ENCODE assay signal across 14 mouse cellular contexts in genomic region chr15:82910596-82910995, GRCm38 (mm10).
A peak's percentile ranks its signal among the peaks of the same experiment; 100 is the strongest.
DNase-seq lines count a peak whose midpoint lies in the region; ATAC-seq lines count a peak whose summit lies in the region.
"Had no signal": no experiment of that assay in that cellular context is flagged by ENCODE, and none has a peak within 500 bp of the region (broad histone marks: within the 10 kb centered on the region; RNA-seq: fewer than 3 reads in every experiment).

No protein-coding gene starts in this region.

- H3K4me1 ChIP-seq in hindbrain, embryonic 10.5 days (replicated peaks) = peaks cover 71% of the 10 kb centered on the region
- H3K4me1 ChIP-seq in hindbrain, embryonic 16.5 days (ENCODE audit: control insufficient read depth, insufficient read depth, low read depth, low read length) = peaks cover 25% of the 10 kb centered on the region
- H3K4me1 ChIP-seq in forebrain, embryonic 13.5 days = peaks cover 63% of the 10 kb centered on the region
- H3K4me1 ChIP-seq in limb, embryonic 10.5 days = peaks cover 73% of the 10 kb centered on the region
- H3K4me1 ChIP-seq in neural tube, embryonic 12.5 days = peaks cover 41% of the 10 kb centered on the region

- no peak overlapping the region for H3K4me3 ChIP-seq in hindbrain, embryonic 10.5 days
- no peak overlapping the region for H3K4me3 ChIP-seq in hindbrain, embryonic 16.5 days (ENCODE audit: low read length)
- no peak overlapping the region for H3K4me3 ChIP-seq in forebrain, embryonic 13.5 days
- no peak overlapping the region for H3K4me3 ChIP-seq in limb, embryonic 10.5 days
- H3K4me3 ChIP-seq in neural tube, embryonic 12.5 days = no peak overlapping the region

- no peaks in the 10 kb centered on the region for H3K36me3 ChIP-seq in hindbrain, embryonic 10.5 days
- H3K36me3 ChIP-seq in hindbrain, embryonic 16.5 days (ENCODE audit: control insufficient read depth, insufficient read depth, low read length) = no peaks in the 10 kb centered on the region
- H3K36me3 ChIP-seq in forebrain, embryonic 13.5 days (ENCODE audit: poor library complexity, severe bottlenecking) = no peaks in the 10 kb centered on the region
- H3K36me3 ChIP-seq in limb, embryonic 10.5 days = no peaks in the 10 kb centered on the region
- H3K36me3 ChIP-seq in neural tube, embryonic 12.5 days = no peaks in the 10 kb centered on the region
- H3K36me3 ChIP-seq: embryonic facial prominence, embryonic 15.5 days; limb, embryonic 12.5 days had no signal

- ATAC-seq in hindbrain, embryonic 16.5 days = no peak
- no peak for ATAC-seq in forebrain, embryonic 13.5 days
- ATAC-seq in neural tube, embryonic 12.5 days (ENCODE audit: low FRiP score, low read depth) = no peak

- no peak overlapping the region for H3K4me2 ChIP-seq in hindbrain, embryonic 16.5 days (ENCODE audit: low read length)
- peak overlapping the region; percentile 67 for H3K4me2 ChIP-seq in forebrain, embryonic 13.5 days
- peak overlapping the region; percentile 81; the same call in 1 of the 2 replicates for H3K4me2 ChIP-seq in neural tube, embryonic 12.5 days (replicated peaks)

- H3K9ac ChIP-seq in hindbrain, embryonic 16.5 days (ENCODE audit: low read depth, low read length) = no peak overlapping the region
- H3K9ac ChIP-seq in forebrain, embryonic 13.5 days = peak overlapping the region; percentile 65; the same call in 1 of the 2 replicates
- no peak overlapping the region for H3K9ac ChIP-seq in neural tube, embryonic 12.5 days
- H3K9ac ChIP-seq: embryonic facial prominence, embryonic 15.5 days; limb, embryonic 12.5 days had no signal

- 45% methylated on average over 2 of the region's 2 CpGs for WGBS in hindbrain, embryonic 10.5 days
- 62% methylated on average over 2 of the region's 2 CpGs for WGBS in hindbrain, embryonic 16.5 days
- WGBS in forebrain, embryonic 13.5 days = 78% methylated on average over 2 of the region's 2 CpGs
- WGBS in limb, embryonic 10.5 days = 41% methylated on average over 2 of the region's 2 CpGs
- 62% methylated on average over 2 of the region's 2 CpGs for WGBS in neural tube, embryonic 12.5 days

- peaks cover 98% of the 10 kb centered on the region for H3K27me3 ChIP-seq in hindbrain, embryonic 10.5 days (ENCODE audit: insufficient read depth, poor library complexity, severe bottlenecking)
- peaks cover 8% of the 10 kb centered on the region; the same call in 1 of the 2 replicates for H3K27me3 ChIP-seq in hindbrain, embryonic 16.5 days (replicated peaks; ENCODE audit: control insufficient read depth, insufficient read depth, low read length)
- peaks cover 33% of the 10 kb centered on the region for H3K27me3 ChIP-seq in forebrain, embryonic 13.5 days
- peaks cover 62% of the 10 kb centered on the region for H3K27me3 ChIP-seq in limb, embryonic 10.5 days (ENCODE audit: low read depth, poor library complexity, severe bottlenecking)
- peaks cover 56% of the 10 kb centered on the region for H3K27me3 ChIP-seq in neural tube, embryonic 12.5 days (replicated peaks)

- H3K9me3 ChIP-seq in hindbrain, embryonic 10.5 days = no peaks in the 10 kb centered on the region
- H3K9me3 ChIP-seq in hindbrain, embryonic 16.5 days (ENCODE audit: control insufficient read depth, low read length) = no peaks in the 10 kb centered on the region
- H3K9me3 ChIP-seq in forebrain, embryonic 13.5 days (replicated peaks) = no peaks in the 10 kb centered on the region
- no peaks in the 10 kb centered on the region for H3K9me3 ChIP-seq in limb, embryonic 10.5 days (replicated peaks)
- H3K9me3 ChIP-seq in neural tube, embryonic 12.5 days = no peaks in the 10 kb centered on the region
- H3K9me3 ChIP-seq: embryonic facial prominence, embryonic 15.5 days; limb, embryonic 12.5 days had no signal

- peak overlapping the region; percentile 88 for H3K27ac ChIP-seq in hindbrain, embryonic 10.5 days
- H3K27ac ChIP-seq in hindbrain, embryonic 16.5 days (ENCODE audit: low read depth, low read length) = no peak overlapping the region
- peak overlapping the region; percentile 70 for H3K27ac ChIP-seq in forebrain, embryonic 13.5 days
- H3K27ac ChIP-seq in limb, embryonic 10.5 days = no peak overlapping the region
- peak overlapping the region; percentile 72; the same call in 1 of the 2 replicates for H3K27ac ChIP-seq in neural tube, embryonic 12.5 days
- H3K27ac ChIP-seq: embryonic facial prominence, embryonic 15.5 days; kidney, postnatal 0 days; limb, embryonic 12.5 days; macrophage had no signal

- DNase-seq in hindbrain, embryonic 10.5 days (ENCODE audit: low spot score) = peak; percentile 4
- peak; percentile 30 for DNase-seq in limb, embryonic 10.5 days (ENCODE audit: low spot score)
- no peak for DNase-seq in urinary bladder, postnatal 10 days (ENCODE audit: low spot score)
- no peak for DNase-seq in c-Kit-positive CD71-positive TER-119-positive erythroid progenitor cells, embryonic 14.5 days (ENCODE audit: low spot score)
- DNase-seq in adrenal gland, adult 8-10 months = no peak
- DNase-seq: cerebellum, adult 9-10 months; thymus, postnatal 4 days had no signal

Comparison
In these comparisons a context has a peak if more than half of its experiments do, and no peak if none do; other contexts are left out.
1. H3K27ac ChIP-seq: peak in hindbrain, embryonic 10.5 days (single experiment), forebrain, embryonic 13.5 days (single experiment) and neural tube, embryonic 12.5 days (single experiment); none in hindbrain, embryonic 16.5 days (single experiment) and limb, embryonic 10.5 days (single experiment).
2. DNase-seq: peak in hindbrain, embryonic 10.5 days (single experiment) and limb, embryonic 10.5 days (single experiment); none in urinary bladder, postnatal 10 days (single experiment), c-Kit-positive CD71-positive TER-119-positive erythroid progenitor cells, embryonic 14.5 days (single experiment) and adrenal gland, adult 8-10 months (single experiment).